Mouse (Mus musculus) liver, postnatal 0 days (tissue): ENCODE data around the gene Gmip.

ENCODE experiments used
- CTCF ChIP-seq: sonication (generic); IDR thresholded peaks from 2 replicates; pipeline ENCODE4 v1.5.1; 2016; ENCODE audit warnings: antibody characterized with exemption, low read depth
- EP300 ChIP-seq: IDR thresholded peaks from 2 replicates; pipeline ENCODE4 v1.6.1; 2016; ENCODE audit warnings: antibody characterized with exemption, low read depth, mild to moderate bottlenecking

GRCm38 (mm10) chr8:69772106-69772505, 36.4 kb upstream of the Gmip start:
- TF ChIP-seq CTCF (no peak), EP300 (no peak)
